ENCODE assay signal across 21 mouse cellular contexts in the genomic region with DNA sequence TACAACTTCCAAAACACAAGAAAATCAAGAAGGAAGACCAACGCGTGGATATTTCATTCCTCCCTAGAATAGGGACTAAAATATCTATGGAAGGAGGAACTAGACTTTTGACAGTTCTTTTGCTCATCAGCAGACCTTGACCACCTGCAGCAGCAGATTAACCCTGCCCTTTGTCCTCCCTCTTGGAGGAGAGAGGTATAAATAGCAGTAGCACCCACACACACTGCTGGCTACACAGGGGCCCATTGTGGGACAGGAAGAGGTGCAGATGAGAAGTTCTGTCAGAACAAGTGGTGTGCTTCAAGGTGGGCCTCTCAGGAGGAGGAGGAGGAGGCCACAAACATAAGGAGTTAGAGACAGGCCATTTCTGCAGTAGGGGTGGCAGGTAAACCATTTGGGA.
"Had no signal": no experiment of that assay in that cellular context is flagged by ENCODE, and none has a peak within 500 bp of the region (broad histone marks: within the 10 kb centered on the region; RNA-seq: fewer than 3 reads in every experiment).

No protein-coding gene starts in this region.

- ATAC-seq: forebrain, postnatal 0 days; hindbrain, postnatal 0 days; liver, postnatal 0 days had no signal

- H3K4me2 ChIP-seq: hindbrain, embryonic 13.5 days; hindbrain, embryonic 15.5 days; limb, embryonic 12.5 days; liver, embryonic 11.5 days; liver, embryonic 13.5 days; liver, embryonic 15.5 days had no signal

- H3K27me3 ChIP-seq: hindbrain, embryonic 13.5 days; hindbrain, embryonic 15.5 days; limb, embryonic 12.5 days; liver, embryonic 13.5 days; liver, embryonic 15.5 days had no signal

- DNase-seq: forebrain, postnatal 0 days; gastrocnemius, postnatal 14 days; gastrocnemius, postnatal 36 days; heart, adult 11 months; kidney, adult 18-20 months; kidney, postnatal 10 days; kidney, postnatal 25 days; kidney, postnatal 4 days; liver; liver, embryonic 13.5 days; liver, postnatal 0 days had no signal

- H3K4me1 ChIP-seq: hindbrain, embryonic 13.5 days; hindbrain, embryonic 15.5 days had no signal

- H3K9ac ChIP-seq: forebrain, postnatal 0 days; hindbrain, embryonic 13.5 days; hindbrain, embryonic 15.5 days; limb, embryonic 12.5 days; liver, embryonic 13.5 days; liver, embryonic 15.5 days; liver, postnatal 0 days had no signal

- H3K27ac ChIP-seq: heart, embryonic 10.5 days; hindbrain, embryonic 13.5 days; hindbrain, embryonic 15.5 days; hindbrain, postnatal 0 days; layer of hippocampus, adult 2 months; left cerebral cortex, adult 2 months; limb, embryonic 10.5 days; limb, embryonic 12.5 days; liver, embryonic 13.5 days; liver, embryonic 15.5 days had no signal

- H3K9me3 ChIP-seq: heart, embryonic 10.5 days; hindbrain, embryonic 13.5 days; hindbrain, embryonic 15.5 days; limb, embryonic 10.5 days; limb, embryonic 12.5 days; liver, embryonic 13.5 days; liver, embryonic 15.5 days had no signal

- H3K4me3 ChIP-seq: heart, embryonic 10.5 days; hindbrain, embryonic 13.5 days; hindbrain, embryonic 15.5 days; layer of hippocampus, adult 2 months; left cerebral cortex, adult 2 months; limb, embryonic 10.5 days; limb, embryonic 12.5 days; liver, embryonic 13.5 days; liver, embryonic 15.5 days had no signal
